Comparison of ENCODE assay signal across 22 mouse cellular contexts in genomic region chr1:167312367-167312766, GRCm38 (mm10).
"Had no signal": no experiment of that assay in that cellular context is flagged by ENCODE, and none has a peak within 500 bp of the region (broad histone marks: within the 10 kb centered on the region; RNA-seq: fewer than 3 reads in every experiment).

No protein-coding gene starts in this region.

- H3K27ac ChIP-seq: liver, embryonic 13.5 days; liver, embryonic 15.5 days; lung, embryonic 15.5 days; macrophage; midbrain, embryonic 10.5 days; midbrain, embryonic 12.5 days; neural tube, embryonic 13.5 days; neural tube, embryonic 15.5 days had no signal

- ATAC-seq: liver, postnatal 0 days; lung, postnatal 0 days; midbrain, embryonic 16.5 days had no signal

- DNase-seq: liver, embryonic 13.5 days; liver, postnatal 0 days; lung, adult 2 months; lung, postnatal 14 days; lung, postnatal 36 days; midbrain, embryonic 14.5 days; right cerebral cortex, postnatal 25 days; right cerebral cortex, postnatal 4 days; spleen, adult 18-20 months; thymus, adult 18-20 months; thymus, postnatal 14 days; thymus, postnatal 36 days had no signal

- H3K9ac ChIP-seq: liver, embryonic 13.5 days; liver, embryonic 15.5 days; liver, postnatal 0 days; lung, embryonic 15.5 days; midbrain, embryonic 12.5 days; neural tube, embryonic 13.5 days; neural tube, embryonic 15.5 days had no signal

- H3K4me3 ChIP-seq: liver, embryonic 13.5 days; liver, embryonic 15.5 days; lung, embryonic 15.5 days; midbrain, embryonic 10.5 days; midbrain, embryonic 12.5 days; myocyte; neural tube, embryonic 13.5 days; neural tube, embryonic 15.5 days had no signal

- H3K27me3 ChIP-seq: liver, embryonic 13.5 days; liver, embryonic 15.5 days; lung, embryonic 15.5 days; midbrain, embryonic 12.5 days; neural tube, embryonic 13.5 days; neural tube, embryonic 15.5 days had no signal

- H3K4me1 ChIP-seq: lung, embryonic 15.5 days had no signal

- H3K9me3 ChIP-seq: liver, embryonic 13.5 days; liver, embryonic 15.5 days; lung, embryonic 15.5 days; midbrain, embryonic 10.5 days; midbrain, embryonic 12.5 days; neural tube, embryonic 13.5 days; neural tube, embryonic 15.5 days had no signal
